Mouse (Mus musculus): ENCODE results near the gene Nob1.

Gene Nob1

GRCm38 (mm10) chr8:107424597-107425229 lies at the start of gene Nob1:
Gene Nob1, minus strand, starts transcription at chr8:107425051.
- DNase-seq (ENCODE audit: low spot score in 2 of 2), result peak; percentile 94 to 96

- DNase-seq (ENCODE audit: low spot score in 2 of 2), result no peak
Observed at GRCm38 (mm10) chr8:107473369-107473768, 48.5 kb upstream of the Nob1 start.

GRCm38 (mm10) chr8:107472403-107473100 lies 47.7 kb upstream of the Nob1 start:
- no peak for DNase-seq (ENCODE audit: low spot score in 2 of 2)

GRCm38 (mm10) chr8:107470302-107470701 lies 45.5 kb upstream of the Nob1 start:
- DNase-seq (ENCODE audit: low spot score in 2 of 2), result no peak

GRCm38 (mm10) chr8:107468811-107469302 lies 44.0 kb upstream of the Nob1 start:
- no peak for DNase-seq (ENCODE audit: low spot score in 2 of 2)

- DNase-seq (ENCODE audit: low spot score in 2 of 2), result no peak
Observed at GRCm38 (mm10) chr8:107466642-107467041, 41.8 kb upstream of the Nob1 start.

GRCm38 (mm10) chr8:107465332-107465990 lies 40.6 kb upstream of the Nob1 start:
- no peak for DNase-seq (ENCODE audit: low spot score in 2 of 2)

GRCm38 (mm10) chr8:107462423-107462822 lies 37.6 kb upstream of the Nob1 start:
- no peak for DNase-seq (ENCODE audit: low spot score in 2 of 2)

- DNase-seq (ENCODE audit: low spot score in 2 of 2), result no peak
Observed at GRCm38 (mm10) chr8:107458281-107458680, 33.4 kb upstream of the Nob1 start.

GRCm38 (mm10) chr8:107457725-107458124 lies 32.9 kb upstream of the Nob1 start:
- DNase-seq (ENCODE audit: low spot score in 2 of 2), result no peak

GRCm38 (mm10) chr8:107455268-107455667 lies 30.4 kb upstream of the Nob1 start:
- no peak for DNase-seq (ENCODE audit: low spot score in 2 of 2)

GRCm38 (mm10) chr8:107453386-107453785 lies 28.5 kb upstream of the Nob1 start:
- DNase-seq (ENCODE audit: low spot score in 2 of 2), result no peak

GRCm38 (mm10) chr8:107451414-107452066 lies 26.7 kb upstream of the Nob1 start:
- no peak for DNase-seq (ENCODE audit: low spot score in 2 of 2)

GRCm38 (mm10) chr8:107449655-107450054 lies 24.8 kb upstream of the Nob1 start:
- no peak for DNase-seq (ENCODE audit: low spot score in 2 of 2)

GRCm38 (mm10) chr8:107449130-107449529 lies 24.3 kb upstream of the Nob1 start:
- no peak for DNase-seq (ENCODE audit: low spot score in 2 of 2)

- DNase-seq (ENCODE audit: low spot score in 2 of 2), result no peak
Observed at GRCm38 (mm10) chr8:107448382-107448889, 23.6 kb upstream of the Nob1 start.

- no peak for DNase-seq (ENCODE audit: low spot score in 2 of 2)
Observed at GRCm38 (mm10) chr8:107447713-107448112, 22.9 kb upstream of the Nob1 start.

- DNase-seq (ENCODE audit: low spot score in 2 of 2), result no peak
Observed at GRCm38 (mm10) chr8:107444626-107445025, 19.8 kb upstream of the Nob1 start.

GRCm38 (mm10) chr8:107439880-107440625 lies 15.2 kb upstream of the Nob1 start:
- DNase-seq (ENCODE audit: low spot score in 2 of 2), result no peak

GRCm38 (mm10) chr8:107437711-107438110 lies 12.9 kb upstream of the Nob1 start:
- DNase-seq (ENCODE audit: low spot score in 2 of 2), result no peak

- DNase-seq (ENCODE audit: low spot score in 2 of 2), result no peak
Observed at GRCm38 (mm10) chr8:107436841-107437421, 12.1 kb upstream of the Nob1 start.

Measured in right cerebral cortex, postnatal 36 days (tissue).